Mouse (Mus musculus) ovary, postnatal 36 days (tissue): Measurements from ENCODE around the gene Gm13279.
"Not testable (repeated sequence)": the region's sequence is repeated elsewhere in the genome, so short reads cannot be mapped to it uniquely, and the experiment has no call there.

Experiments used
- DNase-seq: peaks from one replicate; pipeline ENCODE4 v3.0.0; 2022; ENCODE audit warnings: low spot score, mixed read lengths

Gm13279 gene

DNA sequence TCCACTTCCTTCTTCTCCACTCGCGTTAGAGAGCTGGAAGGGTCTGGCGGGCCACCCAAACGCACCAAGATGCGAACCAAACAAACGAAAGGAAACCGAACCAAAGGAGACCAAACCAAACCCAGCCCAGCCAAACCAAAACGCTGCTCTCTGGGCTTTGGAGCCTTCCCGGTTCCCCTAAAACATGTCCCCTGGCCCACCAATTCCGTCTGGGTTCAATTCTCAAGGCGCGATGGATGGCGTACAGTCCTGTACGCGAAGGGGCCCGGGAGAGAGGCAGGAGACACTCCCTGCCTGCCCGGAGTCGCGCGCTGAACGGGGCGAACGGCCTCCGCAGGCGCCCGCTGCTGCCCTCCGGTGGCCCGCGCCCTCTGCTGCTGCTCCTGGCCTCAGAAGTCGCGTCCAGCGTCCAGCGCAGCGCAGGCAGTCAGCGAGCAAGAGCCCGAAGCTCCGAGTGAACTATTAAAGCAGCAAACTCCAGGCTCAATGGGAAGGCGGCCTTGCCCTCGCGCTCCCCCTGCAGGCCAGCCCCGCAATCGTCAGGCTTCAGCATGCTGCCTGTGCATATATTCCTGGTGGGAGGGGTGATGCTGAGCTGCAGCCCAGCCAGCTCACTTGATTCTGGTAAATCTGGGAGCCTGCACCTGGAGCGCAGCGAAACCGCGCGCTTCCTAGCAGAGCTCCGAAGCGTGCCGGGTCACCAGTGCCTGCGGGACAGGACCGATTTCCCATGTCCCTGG, 3.1 kb upstream of the Gm13279 start, which contains the start of gene Gm13275:
TSS of gene Gm13275 (plus strand) at position 552 of the 740 bp plus-strand sequence.
- peak; percentile 71 for DNase-seq

DNA sequence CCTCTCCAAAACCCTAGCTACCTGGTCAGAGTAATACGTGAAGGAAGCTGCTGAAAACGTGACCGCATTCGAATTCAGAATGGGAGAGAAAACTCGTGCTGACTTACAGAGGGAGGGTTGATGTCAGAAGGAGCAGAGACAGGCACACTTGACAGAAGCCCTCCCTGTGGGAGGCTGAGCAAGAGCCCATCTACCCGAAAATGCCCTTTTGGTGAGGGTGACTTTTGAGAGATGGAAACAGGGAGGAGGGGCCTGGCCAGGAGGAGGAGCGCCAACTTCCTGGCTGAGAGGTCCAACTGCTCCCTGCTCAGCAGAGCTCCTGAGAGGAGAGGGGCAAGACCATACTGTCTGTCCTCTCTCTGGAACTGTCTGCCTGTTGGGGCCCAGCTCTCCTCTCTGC, 2.2 kb downstream of the Gm13279 start, which contains the start of gene Gm13285:
TSS of gene Gm13285 (plus strand) at position 301 of the 400 bp plus-strand sequence.
- not testable (repeated sequence) for DNase-seq

DNA sequence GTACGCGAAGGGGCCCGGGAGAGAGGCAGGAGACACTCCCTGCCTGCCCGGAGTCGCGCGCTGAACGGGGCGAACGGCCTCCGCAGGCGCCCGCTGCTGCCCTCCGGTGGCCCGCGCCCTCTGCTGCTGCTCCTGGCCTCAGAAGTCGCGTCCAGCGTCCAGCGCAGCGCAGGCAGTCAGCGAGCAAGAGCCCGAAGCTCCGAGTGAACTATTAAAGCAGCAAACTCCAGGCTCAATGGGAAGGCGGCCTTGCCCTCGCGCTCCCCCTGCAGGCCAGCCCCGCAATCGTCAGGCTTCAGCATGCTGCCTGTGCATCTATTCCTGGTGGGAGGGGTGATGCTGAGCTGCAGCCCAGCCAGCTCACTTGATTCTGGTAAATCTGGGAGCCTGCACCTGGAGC, 5.8 kb downstream of the Gm13279 start, which contains the start of gene Gm13287:
TSS of gene Gm13287 (plus strand) at position 301 of the 400 bp plus-strand sequence.
- DNase-seq = not testable (repeated sequence)

DNA sequence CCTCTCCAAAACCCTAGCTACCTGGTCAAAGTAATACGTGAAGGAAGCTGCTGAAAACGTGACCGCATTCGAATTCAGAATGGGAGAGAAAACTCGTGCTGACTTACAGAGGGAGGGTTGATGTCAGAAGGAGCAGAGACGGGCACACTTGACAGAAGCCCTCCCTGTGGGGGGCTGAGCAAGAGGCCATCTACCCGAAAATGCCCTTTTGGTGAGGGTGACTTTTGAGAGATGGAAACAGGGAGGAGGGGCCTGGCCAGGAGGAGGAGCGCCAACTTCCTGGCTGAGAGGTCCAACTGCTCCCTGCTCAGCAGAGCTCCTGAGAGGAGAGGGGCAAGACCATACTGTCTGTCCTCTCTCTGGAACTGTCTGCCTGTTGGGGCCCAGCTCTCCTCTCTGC, 8.0 kb downstream of the Gm13279 start, which contains the start of gene Gm13288:
TSS of gene Gm13288 (plus strand) at position 301 of the 400 bp plus-strand sequence.
- not testable (repeated sequence) for DNase-seq

DNA sequence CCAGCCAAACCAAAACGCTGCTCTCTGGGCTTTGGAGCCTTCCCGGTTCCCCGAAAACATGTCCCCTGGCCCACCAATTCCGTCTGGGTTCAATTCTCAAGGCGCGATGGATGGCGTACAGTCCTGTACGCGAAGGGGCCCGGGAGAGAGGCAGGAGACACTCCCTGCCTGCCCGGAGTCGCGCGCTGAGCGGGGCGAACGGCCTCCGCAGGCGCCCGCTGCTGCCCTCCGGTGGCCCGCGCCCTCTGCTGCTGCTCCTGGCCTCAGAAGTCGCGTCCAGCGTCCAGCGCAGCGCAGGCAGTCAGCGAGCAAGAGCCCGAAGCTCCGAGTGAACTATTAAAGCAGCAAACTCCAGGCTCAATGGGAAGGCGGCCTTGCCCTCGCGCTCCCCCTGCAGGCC, 8.6 kb downstream of the Gm13279 start:
- DNase-seq = peak; percentile 49

DNA sequence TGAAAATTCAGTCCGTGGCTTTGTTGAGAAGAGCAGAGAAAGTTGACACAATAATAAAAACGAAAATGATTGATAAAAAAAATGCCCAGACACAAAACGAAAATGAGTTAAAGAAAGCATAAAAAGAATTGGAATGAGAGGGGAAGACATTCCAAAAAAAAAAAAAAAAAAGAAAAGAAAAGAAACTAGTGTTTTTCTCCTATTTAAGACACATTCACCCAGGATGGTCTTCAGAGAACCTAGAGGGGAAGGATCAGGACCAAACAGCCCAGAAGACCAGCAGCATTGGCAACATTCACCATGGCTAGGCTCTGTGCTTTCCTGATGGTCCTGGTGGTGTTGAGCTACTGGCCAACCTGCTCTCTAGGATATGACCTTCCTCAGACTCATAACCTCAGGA, 18.7 kb downstream of the Gm13279 start, which contains the start of gene Ifna7:
TSS of gene Ifna7 (plus strand) at position 301 of the 400 bp plus-strand sequence.
- DNase-seq = no peak

DNA sequence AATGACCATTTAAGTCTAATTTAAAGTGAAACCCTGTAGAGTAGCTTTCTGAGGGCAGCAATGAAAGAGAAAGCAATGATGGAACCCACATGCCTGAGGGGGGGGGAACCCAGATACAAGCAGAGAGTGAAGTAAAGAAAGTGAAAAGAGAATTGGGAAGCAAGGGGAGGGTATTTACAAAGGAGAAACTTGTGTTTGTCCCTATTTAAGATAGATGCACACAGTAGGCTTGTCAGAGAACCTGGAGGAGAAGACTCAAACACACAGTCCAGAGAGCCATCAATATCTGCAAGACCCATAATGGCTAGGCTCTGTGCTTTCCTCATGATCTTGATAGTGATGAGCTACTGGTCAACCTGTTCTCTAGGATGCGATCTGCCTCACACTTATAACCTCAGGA, 22.5 kb downstream of the Gm13279 start, which contains the start of gene Ifna11:
TSS of gene Ifna11 (plus strand) at position 301 of the 400 bp plus-strand sequence.
- no peak for DNase-seq

DNA sequence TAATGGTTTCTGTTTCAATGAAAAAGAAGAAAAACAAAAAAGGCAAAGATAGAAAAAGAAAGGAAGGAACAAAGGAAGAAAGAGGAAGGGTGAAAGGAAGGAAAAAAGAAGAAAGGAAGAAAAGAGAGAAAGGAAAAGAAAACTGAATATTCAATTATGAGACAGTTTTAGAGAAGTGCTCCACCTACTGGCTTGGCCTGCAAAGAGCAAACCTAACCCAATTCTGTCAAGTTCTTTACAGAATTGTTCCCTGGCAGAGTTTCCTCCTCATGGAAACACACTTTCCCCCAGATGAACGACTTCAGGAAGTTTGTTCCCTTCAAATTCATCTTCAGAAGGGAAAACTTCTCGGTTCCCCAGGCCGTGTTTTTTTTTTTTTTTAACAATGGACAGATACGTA, 25.8 kb downstream of the Gm13279 start:
- DNase-seq = no peak

DNA sequence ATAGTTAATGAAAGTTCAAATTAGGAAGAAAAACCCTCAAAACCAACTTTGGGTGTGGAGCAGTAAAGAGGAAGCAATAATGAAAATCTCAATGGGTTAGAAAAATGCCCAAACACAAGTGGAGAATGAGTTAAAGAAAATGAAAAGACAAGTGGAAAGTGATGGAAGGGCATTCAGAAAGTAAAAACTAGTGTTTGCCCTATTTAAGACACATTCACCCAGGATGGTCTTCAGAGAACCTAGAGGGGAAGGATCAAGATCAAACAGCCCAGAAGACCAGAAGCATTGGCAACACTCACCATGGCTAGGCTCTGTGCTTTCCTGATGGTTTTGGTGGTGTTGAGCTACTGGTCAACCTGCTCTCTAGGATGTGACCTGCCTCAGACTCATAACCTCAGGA, 29.9 kb downstream of the Gm13279 start, which contains the start of gene Ifna6:
TSS of gene Ifna6 (plus strand) at position 301 of the 400 bp plus-strand sequence.
- not testable (repeated sequence) for DNase-seq

DNA sequence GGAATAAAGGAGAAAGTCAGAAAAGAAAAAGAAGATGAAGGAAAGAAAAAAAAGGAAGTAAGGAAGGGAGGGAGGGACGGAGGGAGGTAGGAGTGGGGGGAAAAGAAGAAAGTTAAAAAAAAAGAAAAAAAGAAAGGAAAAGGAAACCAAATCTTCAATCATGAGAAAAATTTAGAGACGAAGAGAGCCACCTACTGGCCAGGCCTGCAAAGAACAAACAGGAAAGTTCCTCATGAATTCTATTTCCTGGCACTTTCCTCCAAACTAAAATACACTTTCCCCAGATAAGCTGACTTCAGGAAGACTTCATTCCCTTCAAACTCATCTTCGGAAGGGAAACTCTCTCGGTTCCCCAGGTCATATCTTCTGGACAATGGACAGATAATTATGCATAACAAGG, 33.3 kb downstream of the Gm13279 start:
- DNase-seq = no peak

DNA sequence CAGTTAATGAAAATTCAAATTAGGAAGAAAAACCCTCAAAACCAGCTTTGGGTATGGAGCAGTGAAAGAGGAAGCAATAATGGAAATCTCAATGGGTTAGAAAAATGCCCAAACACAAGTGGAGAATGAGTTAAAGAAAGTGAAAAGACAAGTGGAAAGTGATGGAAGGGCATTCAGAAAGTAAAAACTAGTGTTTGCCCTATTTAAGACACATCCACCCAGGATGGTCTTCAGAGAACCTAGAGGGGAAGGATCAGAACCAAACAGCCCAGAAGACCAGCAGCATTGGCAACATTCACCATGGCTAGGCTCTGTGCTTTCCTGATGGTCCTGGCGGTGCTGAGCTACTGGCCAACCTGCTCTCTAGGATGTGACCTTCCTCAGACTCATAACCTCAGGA, 38.0 kb downstream of the Gm13279 start, which contains the start of gene Ifna5:
TSS of gene Ifna5 (plus strand) at position 301 of the 400 bp plus-strand sequence.
- DNase-seq = not testable (repeated sequence)

DNA sequence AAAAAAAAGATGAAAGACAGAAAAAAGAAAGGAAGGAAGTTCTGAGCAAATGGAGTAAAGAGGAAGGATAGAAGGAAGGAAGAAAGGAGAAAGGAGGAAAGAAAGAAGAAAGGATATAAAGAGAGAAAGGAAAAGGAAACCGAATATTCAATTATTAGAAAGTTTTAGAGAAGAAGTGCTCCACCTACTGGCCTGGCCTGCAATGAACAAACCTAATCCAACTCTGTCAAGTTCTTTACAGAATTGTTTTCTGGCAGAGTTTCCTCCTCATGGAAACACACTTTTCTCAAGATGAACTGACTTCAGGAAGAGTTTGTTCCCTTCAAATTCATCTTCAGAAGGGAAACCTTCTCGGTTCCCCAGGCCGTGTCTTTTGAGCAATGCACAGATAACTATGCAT, 41.6 kb downstream of the Gm13279 start:
- no peak for DNase-seq

DNA sequence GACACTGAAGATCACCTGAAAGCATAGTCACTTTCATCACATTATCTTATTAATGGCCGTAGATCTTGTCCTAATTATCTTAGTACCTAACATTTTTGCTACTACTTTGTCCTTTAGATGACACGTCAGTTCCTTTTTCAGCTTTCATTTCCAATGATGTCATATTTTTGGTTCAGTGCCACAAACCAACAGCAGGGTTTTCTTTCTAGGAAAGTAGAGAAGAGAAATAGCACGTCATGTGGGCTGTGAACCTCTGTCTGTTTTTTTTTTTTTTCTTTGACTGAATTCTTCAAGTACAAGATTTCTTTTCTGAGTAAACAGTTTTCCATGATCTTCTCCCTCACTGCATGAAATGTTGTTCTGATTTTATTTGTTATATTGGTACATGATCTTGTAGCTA, 42.9 kb downstream of the Gm13279 start:
- no peak for DNase-seq

DNA sequence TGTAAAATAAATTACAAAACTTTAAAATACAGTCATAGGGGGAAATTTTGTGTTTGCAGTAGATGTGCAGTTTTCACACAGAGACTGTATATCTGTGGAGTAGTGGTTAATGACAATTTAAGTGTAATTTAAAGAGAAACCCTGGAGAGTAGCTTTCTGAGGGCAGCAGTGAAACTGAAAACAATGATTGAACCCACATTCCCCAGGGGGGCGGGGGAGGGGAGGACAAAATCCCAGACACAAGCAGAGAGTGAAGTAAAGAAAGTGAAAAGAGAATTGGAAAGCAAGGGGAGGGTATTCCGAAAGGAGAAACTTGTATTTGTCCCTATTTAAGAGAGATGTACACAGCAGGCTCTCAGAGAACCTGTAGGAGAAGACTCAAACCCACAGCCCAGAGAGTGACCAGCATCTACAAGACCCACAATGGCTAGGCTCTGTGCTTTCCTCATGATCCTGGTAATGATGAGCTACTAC, 44.3 kb downstream of the Gm13279 start, which contains the start of gene Ifna4:
TSS of gene Ifna4 (plus strand) at position 424 of the 474 bp plus-strand sequence.
- no peak for DNase-seq

DNA sequence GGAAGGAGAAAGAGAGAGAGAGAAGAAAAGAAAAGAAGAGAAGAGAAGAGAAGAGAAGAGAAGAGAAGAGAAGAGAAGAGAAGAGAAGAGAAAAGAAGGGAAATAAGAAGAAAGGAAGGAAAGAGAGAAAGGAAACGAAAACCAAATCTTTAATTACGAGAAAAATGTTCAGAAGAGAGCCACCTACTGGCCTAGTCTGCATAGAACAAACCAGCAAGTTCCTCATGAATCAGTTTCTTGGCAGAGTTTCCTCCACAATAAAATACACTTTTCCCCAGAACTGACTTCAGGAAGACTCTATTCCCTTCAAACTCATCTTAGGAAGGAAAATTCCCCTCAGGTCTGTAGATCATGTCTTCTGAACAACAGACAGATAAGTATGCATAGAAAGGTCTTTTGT, 48.1 kb downstream of the Gm13279 start:
- DNase-seq = no peak
